Mouse (Mus musculus) neural tube, embryonic 11.5 days (tissue): ENCODE measurements around the gene Prss45. TPM values are rescaled to one million over a fixed set of nuclear protein-coding genes. Genes with fewer than 3 reads are reported as not detected.
"Not testable (repeated sequence)": the region's sequence is repeated elsewhere in the genome, so short reads cannot be mapped to it uniquely, and the experiment has no call there.

Experiments used
- ATAC-seq: fragments of 200-750 bp; cut with Nextera tagmentation; 2 replicates; pipeline ENCODE4 v1.8.0; 2017; ENCODE audit warnings: moderate number of reproducible peaks, mild to moderate bottlenecking, moderate TSS enrichment, moderate library complexity; ENCODE audit not compliant: insufficient read depth, low FRiP score, low TSS enrichment
- DNase-seq: peaks from one replicate; pipeline ENCODE4 v3.0.0-alpha.2; 2015; ENCODE audit warnings: low spot score
- H3K27ac ChIP-seq: fragments of 300-500 bp; sonication (generic); 2 replicates; pipeline ENCODE4 v1.5.1; 2014; ENCODE audit warnings: low read depth, mild to moderate bottlenecking, low read length
- H3K27me3 ChIP-seq: fragments of 300-500 bp; sonication (generic); 2 replicates; pipeline ENCODE4 v1.6.1; 2014; ENCODE audit warnings: mild to moderate bottlenecking, low read length, mixed read lengths; ENCODE audit not compliant: control insufficient read depth, insufficient read depth
- H3K36me3 ChIP-seq: fragments of 300-500 bp; sonication (generic); 2 replicates; pipeline ENCODE4 v1.6.1; 2014; ENCODE audit warnings: mild to moderate bottlenecking, low read length, moderate library complexity, mixed read lengths; ENCODE audit not compliant: control insufficient read depth, insufficient read depth
- H3K4me1 ChIP-seq: fragments of 300-500 bp; sonication (generic); 2 replicates; pipeline ENCODE4 v1.6.1; 2014; ENCODE audit warnings: low read length, mixed read lengths; ENCODE audit not compliant: control insufficient read depth, insufficient read depth
- H3K4me2 ChIP-seq: fragments of 300-500 bp; sonication (generic); 2 replicates; pipeline ENCODE4 v1.6.1; 2014; ENCODE audit warnings: low read depth, mild to moderate bottlenecking, moderate library complexity
- H3K4me3 ChIP-seq: fragments of 300-500 bp; sonication (generic); 2 replicates; pipeline ENCODE4 v1.5.1; 2014; ENCODE audit warnings: low read depth, low read length
- H3K9ac ChIP-seq: fragments of 300-500 bp; sonication (generic); 2 replicates; pipeline ENCODE4 v1.6.1; 2014; ENCODE audit warnings: mild to moderate bottlenecking, low read length
- H3K9me3 ChIP-seq: fragments of 300-500 bp; sonication (generic); 2 replicates; pipeline ENCODE4 v1.6.1; 2016; ENCODE audit warnings: low read length; ENCODE audit not compliant: control insufficient read depth
- WGBS: fragments of 180-500 bp; shearing (Covaris S2); extraction: QIAGEN DNeasy Blood & Tissue Kit; methylation state at CpG from one replicate; pipeline ENCODE4 v1.1.7; 2014; 5-methylcytosine and 5-hydroxymethylcytosine counted together
- polyA plus RNA-seq: library from polyadenylated mRNA; unstranded; fragments of >200 nt; fragmentation: Nextera tagmentation; extraction: Ambion mirVana; gene quantifications from 2 replicates; pipeline ENCODE4 v1.2.1, GENCODE M21; 2014

Gene Prss45
- polyA plus RNA-seq, 1 experiment from 2014 or later: not detected

DNA sequence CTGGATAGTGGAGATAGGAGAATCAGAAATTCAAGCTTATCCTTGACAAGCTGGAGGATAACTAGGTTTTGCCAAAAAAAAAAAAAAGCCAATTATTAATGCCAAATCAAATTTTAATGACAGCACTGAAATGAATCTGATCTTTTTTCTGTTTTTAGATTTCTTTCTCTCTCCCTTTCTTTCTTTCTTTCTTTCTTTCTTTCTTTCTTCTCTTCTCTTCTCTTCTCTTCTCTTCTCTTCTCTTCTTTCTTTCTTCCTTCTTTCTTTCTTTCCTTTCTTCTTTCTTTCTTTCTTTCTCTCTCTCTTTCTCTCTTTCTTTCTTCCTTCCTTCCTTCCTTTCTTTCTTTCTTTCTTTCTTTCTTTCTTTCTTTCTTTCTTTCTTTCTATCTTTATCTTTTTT is 13.8 kb upstream of the Prss45 start:
- not testable (repeated sequence) for H3K27ac ChIP-seq, DNase-seq, H3K4me1 ChIP-seq, ATAC-seq, H3K4me3 ChIP-seq, H3K9ac ChIP-seq, H3K4me2 ChIP-seq, H3K9me3 ChIP-seq, H3K36me3 ChIP-seq, H3K27me3 ChIP-seq

DNA sequence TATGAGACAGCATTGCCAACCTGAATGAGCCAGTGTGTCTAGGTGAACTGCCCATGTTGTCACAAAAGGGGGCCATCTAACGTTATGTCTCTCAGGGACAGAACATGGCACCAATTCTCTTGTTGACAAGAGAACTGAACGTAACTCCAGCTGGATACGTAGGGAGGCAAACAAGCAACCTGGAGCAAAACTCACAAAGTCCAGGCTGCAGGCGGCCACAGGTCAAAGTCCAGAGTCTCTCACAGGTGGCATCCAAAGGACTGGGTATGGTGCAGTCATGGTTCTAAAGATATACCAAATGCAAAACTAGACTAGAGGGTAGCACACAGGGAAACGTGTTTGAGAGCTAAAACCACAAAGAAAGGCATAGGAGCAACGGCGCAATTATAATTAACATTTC is 13.0 kb upstream of the Prss45 start:
- DNase-seq (no peak), ATAC-seq (no peak)
- Histone ChIP-seq H3K9me3 (no peaks in the 10 kb centered on the region), H3K4me1 (no peaks in the 10 kb centered on the region), H3K4me3 (no peak overlapping the region), H3K36me3 (no peaks in the 10 kb centered on the region), H3K4me2 (no peak overlapping the region), H3K27me3 (no peaks in the 10 kb centered on the region), H3K27ac (no peak overlapping the region), H3K9ac (no peak overlapping the region)
- WGBS: 85% methylated on average over 7 of the region's 7 CpGs

DNA sequence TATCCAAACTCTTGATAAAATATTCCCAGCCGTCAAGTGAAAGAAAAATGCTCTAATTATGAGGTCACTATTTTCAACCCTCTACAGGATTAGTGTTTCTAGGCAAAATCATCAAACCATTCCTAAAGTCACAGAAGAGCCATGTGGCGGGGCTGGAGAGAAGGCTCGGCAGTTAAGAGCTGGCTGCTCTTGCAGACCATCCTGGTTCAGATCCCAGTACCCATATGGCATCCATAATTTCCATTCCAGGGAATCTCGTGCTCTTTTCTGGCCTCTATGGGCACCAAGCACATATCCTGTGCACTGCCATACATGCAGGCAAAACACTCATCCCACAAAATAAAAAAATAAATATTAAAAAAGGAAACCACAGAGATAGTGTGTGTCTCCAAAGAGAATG is 9.0 kb upstream of the Prss45 start:
- DNase-seq (no peak), ATAC-seq (no peak)
- Histone ChIP-seq H3K4me3 (no peak overlapping the region), H3K9ac (no peak overlapping the region), H3K36me3 (no peaks in the 10 kb centered on the region), H3K27ac (no peak overlapping the region), H3K27me3 (no peaks in the 10 kb centered on the region), H3K4me1 (no peaks in the 10 kb centered on the region), H3K9me3 (no peaks in the 10 kb centered on the region), H3K4me2 (no peak overlapping the region)
- WGBS: 95% methylated on average over 4 of the region's 4 CpGs

DNA sequence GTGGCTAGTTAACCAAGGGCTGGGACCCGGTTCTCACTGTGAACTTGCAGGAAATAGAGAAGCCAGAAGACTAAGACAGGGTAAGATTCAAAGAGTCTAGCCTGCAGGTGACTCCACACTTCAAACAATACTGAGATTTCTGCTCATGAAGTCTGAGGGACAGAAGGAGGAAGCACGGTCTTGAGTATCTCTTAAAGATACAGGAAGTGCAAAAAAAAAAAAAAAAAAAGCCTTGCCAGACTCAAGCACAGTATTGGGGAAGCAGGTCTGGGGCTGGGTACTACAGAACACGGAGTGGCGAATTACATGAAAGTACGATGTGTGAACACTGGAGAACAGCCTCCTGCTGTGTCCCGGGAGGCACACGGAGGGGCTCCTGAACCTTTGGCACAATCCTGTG is 8.6 kb upstream of the Prss45 start:
- ATAC-seq (no peak), DNase-seq (no peak)
- Histone ChIP-seq H3K9ac (no peak overlapping the region), H3K4me1 (no peaks in the 10 kb centered on the region), H3K27ac (no peak overlapping the region), H3K4me2 (no peak overlapping the region), H3K36me3 (no peaks in the 10 kb centered on the region), H3K27me3 (no peaks in the 10 kb centered on the region), H3K4me3 (no peak overlapping the region), H3K9me3 (no peaks in the 10 kb centered on the region)
- 71% methylated on average over 7 of the region's 7 CpGs for WGBS

DNA sequence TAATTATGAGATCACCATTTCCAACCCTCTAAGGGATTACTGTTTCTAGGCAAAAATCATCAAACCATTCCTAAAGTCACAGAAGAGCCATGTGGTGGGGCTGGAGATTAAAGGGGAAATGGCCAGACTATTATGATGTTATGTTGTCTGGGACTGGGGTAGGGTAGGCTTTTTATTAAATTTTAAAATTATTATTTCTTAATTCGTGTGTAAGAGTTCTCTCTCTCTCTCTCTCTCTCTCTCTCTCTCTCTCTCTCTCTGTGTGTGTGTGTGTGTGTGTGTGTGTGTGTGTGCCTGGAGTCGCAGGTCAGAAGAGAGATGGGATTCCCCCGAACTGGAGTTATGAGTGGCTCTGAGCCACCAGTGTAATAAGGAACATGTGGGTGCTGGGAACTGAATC is 8.0 kb upstream of the Prss45 start, which contains the start of gene Prss43:
Gene Prss43 (plus strand): TSS at position 301 of the 400 bp plus-strand sequence.
- H3K36me3 ChIP-seq: no peaks in the 10 kb centered on the region
- DNase-seq: no peak
- ATAC-seq: no peak
- H3K4me1 ChIP-seq: no peaks in the 10 kb centered on the region
- H3K27me3 ChIP-seq: no peaks in the 10 kb centered on the region
- no peak within 1 kb of the TSS for H3K4me2 ChIP-seq
- H3K4me3 ChIP-seq: no peak within 1 kb of the TSS
- no peak within 1 kb of the TSS for H3K27ac ChIP-seq
- no peak within 1 kb of the TSS for H3K9ac ChIP-seq
- H3K9me3 ChIP-seq: no peaks in the 10 kb centered on the region
- WGBS: 74% methylated on average over 3 of the region's 3 CpGs

DNA sequence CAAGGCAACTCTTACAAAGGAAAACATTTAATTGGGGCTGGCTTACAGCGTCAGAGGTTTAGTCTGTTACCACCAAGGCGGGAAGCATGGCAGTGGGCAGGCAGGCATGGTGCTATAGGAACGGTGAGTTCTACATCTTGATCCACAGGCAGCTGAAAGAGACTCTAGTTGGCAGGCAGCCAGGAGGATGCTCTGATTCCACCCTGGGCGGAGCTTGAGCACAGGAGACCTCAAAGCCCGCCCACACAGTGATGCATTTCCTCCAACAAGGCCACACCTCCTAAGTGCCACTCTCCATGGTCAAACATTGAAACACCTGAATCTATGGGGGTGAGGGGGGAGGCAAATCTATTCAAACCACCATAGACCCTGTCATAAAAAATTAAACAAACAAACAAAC is 1.4 kb upstream of the Prss45 start:
- DNase-seq: no peak
- 84% methylated on average over 5 of the region's 5 CpGs for WGBS

DNA sequence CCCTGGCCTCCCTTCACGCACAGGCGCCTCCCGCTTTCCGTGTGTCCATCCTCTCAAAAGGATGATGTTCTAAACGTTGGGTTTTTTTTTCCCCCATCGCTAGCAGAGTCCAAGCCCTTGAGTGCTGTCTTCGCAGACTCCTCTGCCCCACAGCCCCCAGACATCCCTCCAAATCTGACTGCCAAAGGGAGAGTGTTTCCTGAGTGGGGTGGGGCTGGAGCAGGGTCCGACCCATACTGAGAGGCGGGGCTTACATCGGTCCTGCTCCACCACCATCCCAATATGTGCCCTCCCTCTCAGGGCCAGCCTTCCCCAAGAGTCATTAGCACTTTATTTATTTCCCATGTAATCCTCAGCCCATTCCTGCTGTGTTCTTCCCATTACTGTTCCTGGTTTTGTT is 573 bp downstream of the Prss45 start:
- WGBS: 42% methylated on average over 10 of the region's 10 CpGs
- H3K27ac ChIP-seq: no peak overlapping the region
- DNase-seq (no peak), ATAC-seq (no peak)
- no peak overlapping the region for H3K9ac ChIP-seq
- H3K36me3 ChIP-seq: no peaks in the 10 kb centered on the region
- H3K4me3 ChIP-seq: no peak overlapping the region
- H3K9me3 ChIP-seq: no peaks in the 10 kb centered on the region
- H3K4me1 ChIP-seq: no peaks in the 10 kb centered on the region
- H3K4me2 ChIP-seq: no peak overlapping the region
- no peaks in the 10 kb centered on the region for H3K27me3 ChIP-seq

More for the DNA sequence above, 1.4 kb upstream of the Prss45 start:
- no peak for ATAC-seq
- H3K4me1 ChIP-seq: no peaks in the 10 kb centered on the region
- no peak overlapping the region for H3K27ac ChIP-seq
- no peak overlapping the region for H3K4me2 ChIP-seq
- H3K27me3 ChIP-seq: no peaks in the 10 kb centered on the region
- H3K36me3 ChIP-seq: no peaks in the 10 kb centered on the region
- no peak overlapping the region for H3K4me3 ChIP-seq
- H3K9ac ChIP-seq: no peak overlapping the region
- no peaks in the 10 kb centered on the region for H3K9me3 ChIP-seq

DNA sequence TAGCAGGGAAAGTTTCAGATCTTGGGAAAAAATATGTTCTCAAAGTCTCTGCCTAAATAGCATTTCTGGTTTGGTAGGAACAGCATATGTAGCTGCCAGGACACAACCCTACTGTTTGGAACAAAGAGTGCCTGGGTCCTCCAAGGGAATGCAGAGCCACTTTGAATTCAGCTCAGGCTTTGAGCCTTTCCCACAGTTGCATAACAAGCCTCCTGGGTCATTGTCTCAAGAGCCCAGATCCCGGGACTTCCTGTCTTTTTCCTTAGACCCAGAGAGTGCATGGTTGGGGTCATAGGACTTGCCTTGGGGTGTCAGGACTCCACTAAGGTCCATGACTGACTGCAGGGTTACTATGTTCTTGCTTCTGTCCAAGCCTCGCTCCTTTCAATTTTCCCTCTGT is 1.7 kb downstream of the Prss45 start:
- ATAC-seq: no peak
- no peaks in the 10 kb centered on the region for H3K27me3 ChIP-seq

DNA sequence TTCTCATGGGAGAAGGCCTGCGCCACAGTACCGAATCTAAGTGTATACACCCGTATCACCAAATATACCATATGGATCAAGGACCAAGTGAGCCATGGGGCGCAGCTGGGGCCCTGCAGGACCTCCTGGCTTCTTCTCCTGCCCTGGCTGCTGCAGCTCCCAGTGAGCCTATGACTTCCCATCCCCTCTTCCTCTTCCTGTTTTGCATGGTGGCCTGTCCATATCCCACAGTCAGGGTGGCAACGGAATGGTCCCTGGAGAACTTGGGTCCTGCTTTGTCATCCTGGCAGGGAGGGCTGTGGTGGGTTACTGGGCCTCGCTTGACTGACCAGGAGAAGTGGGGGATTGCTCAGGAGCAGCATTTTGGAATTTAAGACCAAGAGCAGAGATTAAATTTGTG is 6.5 kb downstream of the Prss45 start:
- 81% methylated on average over 6 of the region's 6 CpGs for WGBS
- DNase-seq: no peak
- no peak overlapping the region for H3K4me2 ChIP-seq
- no peak overlapping the region for H3K27ac ChIP-seq
- ATAC-seq: no peak
- H3K27me3 ChIP-seq: no peaks in the 10 kb centered on the region
- H3K9ac ChIP-seq: no peak overlapping the region
- no peaks in the 10 kb centered on the region for H3K4me1 ChIP-seq
- no peaks in the 10 kb centered on the region for H3K9me3 ChIP-seq
- no peak overlapping the region for H3K4me3 ChIP-seq
- no peaks in the 10 kb centered on the region for H3K36me3 ChIP-seq

More for the DNA sequence above, 1.7 kb downstream of the Prss45 start:
- WGBS: 64% methylated on average over 2 of the region's 2 CpGs
- H3K4me2 ChIP-seq: no peak overlapping the region
- no peak for DNase-seq
- no peaks in the 10 kb centered on the region for H3K4me1 ChIP-seq
- no peak overlapping the region for H3K9ac ChIP-seq
- no peak overlapping the region for H3K27ac ChIP-seq
- no peaks in the 10 kb centered on the region for H3K36me3 ChIP-seq
- no peak overlapping the region for H3K4me3 ChIP-seq
- H3K9me3 ChIP-seq: no peaks in the 10 kb centered on the region
